Mouse (Mus musculus): Measurements from ENCODE around the gene Dppa1. TPM values are rescaled to one million over a fixed set of nuclear protein-coding genes. Genes with fewer than 3 reads are reported as not detected.

Dppa1 gene
- total and polyA plus RNA-seq, 3 experiments, result not detected

DNA sequence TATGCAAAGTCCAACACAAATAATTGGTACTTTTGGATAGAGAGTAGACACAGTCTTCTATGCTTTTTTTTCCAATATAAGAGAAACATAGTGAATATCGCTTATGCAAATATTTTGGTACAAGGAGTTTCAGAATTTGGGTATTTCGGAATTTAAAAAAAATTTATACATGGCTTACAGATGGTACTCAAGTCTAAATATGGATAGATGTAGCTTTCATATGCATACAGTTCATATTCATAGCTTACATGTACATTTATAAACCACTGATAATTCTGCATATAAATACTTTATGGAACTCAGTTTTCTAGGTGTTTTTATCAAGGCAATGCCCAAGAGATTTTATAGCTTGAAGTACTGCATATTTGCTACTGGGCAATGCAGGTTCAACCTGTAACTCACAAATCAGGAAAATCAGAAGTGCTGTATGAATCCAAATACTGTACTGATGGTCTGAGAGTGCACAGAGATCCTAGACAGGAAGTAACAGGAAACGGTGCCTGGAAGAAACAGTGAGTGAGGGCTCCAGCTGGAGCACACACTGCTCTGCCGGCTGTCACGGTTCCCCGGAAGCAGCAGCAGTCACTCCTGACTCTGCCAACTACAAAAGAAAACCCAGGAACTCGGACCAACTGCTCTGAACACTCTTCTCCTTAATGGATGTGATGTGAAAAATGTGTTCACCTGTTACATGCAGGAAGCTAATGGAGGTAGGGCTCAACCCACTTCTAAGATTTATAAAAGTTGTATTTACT lies 8.5 kb downstream of the Dppa1 start:
- no peaks in the 10 kb centered on the region for H3K9me3 ChIP-seq (replicated peaks; ENCODE audit: insufficient read depth, low read length)
- no peak for TF ChIP-seq TBP (IDR thresholded peaks at IDR 0.05; ENCODE audit: low read depth, low read length)
- TF ChIP-seq NELFE (IDR thresholded peaks at IDR 0.05; ENCODE audit: low read depth, low read length), result no peak

DNA sequence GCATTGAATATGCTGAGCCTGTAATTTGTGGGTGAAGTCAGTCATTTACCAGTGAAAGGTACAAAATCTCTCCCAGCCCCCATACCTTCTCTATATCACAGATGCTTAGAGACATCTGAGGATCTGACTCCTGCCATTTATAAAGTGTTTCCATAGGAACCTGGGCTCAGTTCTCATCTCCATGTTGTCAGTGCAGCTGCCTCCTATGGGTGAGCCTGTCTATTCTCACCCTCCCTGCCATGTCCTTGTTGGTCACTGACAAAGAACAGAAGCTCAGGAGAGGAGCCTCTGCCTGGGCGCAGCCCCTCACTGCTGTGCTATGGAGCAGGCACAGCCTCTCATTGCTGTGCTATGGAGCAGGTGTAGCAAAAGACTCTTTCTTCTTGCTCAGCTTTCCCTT lies 9.1 kb downstream of the Dppa1 start:
- Histone ChIP-seq H3K27ac (ENCODE audit: control insufficient read depth, low read depth, low read length) (no peak overlapping the region), H3K9me3 (replicated peaks; ENCODE audit: insufficient read depth, low read length) (no peaks in the 10 kb centered on the region), H3K36me3 (ENCODE audit: control insufficient read depth in 1 of 2, insufficient read depth in 2 of 2, low read length in 2 of 2) (no peaks in the 10 kb centered on the region), H3K4me1 (ENCODE audit: control insufficient read depth in 1 of 2, insufficient read depth in 2 of 2, low read length in 2 of 2) (no peaks in the 10 kb centered on the region), H3K9ac (ENCODE audit: control insufficient read depth, low read depth, low read length, poor library complexity, severe bottlenecking) (no peak overlapping the region), H3K27me3 (ENCODE audit: control insufficient read depth in 1 of 2, insufficient read depth in 2 of 2, low read length in 2 of 2) (no peaks in the 10 kb centered on the region), H3K79me2 (ENCODE audit: control insufficient read depth, insufficient read depth, low read length, poor library complexity) (no peaks in the 10 kb centered on the region), H3K4me3 (ENCODE audit: control insufficient read depth in 1 of 2, insufficient read depth in 1 of 2, low read depth in 2 of 2, low read length in 2 of 2) (no peak overlapping the region)
- TF ChIP-seq MAFK (IDR thresholded peaks at IDR 0.05; ENCODE audit: borderline replicate concordance, low read depth, low read length), result no peak
- TF ChIP-seq MYC (IDR thresholded peaks at IDR 0.05; ENCODE audit: low read depth, low read length), result no peak
- no peak for TF ChIP-seq CTCF (IDR thresholded peaks at IDR 0.05 in 2 of 3, conservative IDR thresholded peaks at IDR 0.05 in 1 of 3; ENCODE audit: control insufficient read depth in 1 of 3, insufficient read depth in 1 of 3, low read depth in 2 of 3, low read length in 3 of 3, poor library complexity in 1 of 3, severe bottlenecking in 1 of 3)
- no peak for TF ChIP-seq TBP (IDR thresholded peaks at IDR 0.05; ENCODE audit: low read depth, low read length)
- TF ChIP-seq MXI1 (IDR thresholded peaks at IDR 0.05; ENCODE audit: low read depth, low read length), result no peak
- TF ChIP-seq SIN3A (IDR thresholded peaks at IDR 0.05; ENCODE audit: low read length), result no peak
- no peak for TF ChIP-seq RAD21 (IDR thresholded peaks at IDR 0.05; ENCODE audit: low read depth, low read length)
- no peak for TF ChIP-seq TCF12 (IDR thresholded peaks at IDR 0.05; ENCODE audit: low read depth, low read length)
- no peak for TF ChIP-seq POLR2AphosphoS5 (IDR thresholded peaks at IDR 0.05; ENCODE audit: borderline replicate concordance, low read depth, low read length)
- no peak for TF ChIP-seq RCOR1 (IDR thresholded peaks at IDR 0.05; ENCODE audit: low read depth, low read length)
- no peak for TF ChIP-seq E2F4 (IDR thresholded peaks at IDR 0.05; ENCODE audit: borderline replicate concordance, low read depth, low read length)
- TF ChIP-seq NRF1 (IDR thresholded peaks at IDR 0.05; ENCODE audit: insufficient read depth, low read depth, low read length, poor library complexity, severe bottlenecking), result no peak
- no peak for TF ChIP-seq ZMIZ1 (IDR thresholded peaks at IDR 0.05; ENCODE audit: low read depth, low read length)
- TF ChIP-seq ELF1 (IDR thresholded peaks at IDR 0.05; ENCODE audit: low read depth, low read length), result no peak
- no peak for TF ChIP-seq UBTF (IDR thresholded peaks at IDR 0.05; ENCODE audit: borderline replicate concordance, insufficient read depth, low read depth, low read length)
- TF ChIP-seq SMC3 (IDR thresholded peaks at IDR 0.05; ENCODE audit: low read depth, low read length), result no peak
- TF ChIP-seq MAX (IDR thresholded peaks at IDR 0.05; ENCODE audit: low read length), result no peak
- no peak for TF ChIP-seq MAZ (IDR thresholded peaks at IDR 0.05; ENCODE audit: low read depth, low read length)
- no peak for TF ChIP-seq GATA1 (IDR thresholded peaks at IDR 0.05; ENCODE audit: low read depth, low read length)
- TF ChIP-seq JUND (IDR thresholded peaks at IDR 0.05; ENCODE audit: low read depth, low read length), result no peak
- DNase-seq (ENCODE audit: low read depth, low spot score), result no peak

More for the DNA sequence above, 8.5 kb downstream of the Dppa1 start:
- Histone ChIP-seq H3K9ac (ENCODE audit: control insufficient read depth, low read depth, low read length, poor library complexity, severe bottlenecking) (no peak overlapping the region), H3K36me3 (ENCODE audit: control insufficient read depth in 1 of 2, insufficient read depth in 2 of 2, low read length in 2 of 2) (no peaks in the 10 kb centered on the region), H3K27me3 (ENCODE audit: control insufficient read depth in 1 of 2, insufficient read depth in 2 of 2, low read length in 2 of 2) (no peaks in the 10 kb centered on the region), H3K4me1 (ENCODE audit: control insufficient read depth in 1 of 2, insufficient read depth in 2 of 2, low read length in 2 of 2) (no peaks in the 10 kb centered on the region), H3K79me2 (ENCODE audit: control insufficient read depth, insufficient read depth, low read length, poor library complexity) (no peaks in the 10 kb centered on the region), H3K27ac (ENCODE audit: control insufficient read depth, low read depth, low read length) (no peak overlapping the region), H3K4me3 (ENCODE audit: control insufficient read depth in 1 of 2, insufficient read depth in 1 of 2, low read depth in 2 of 2, low read length in 2 of 2) (no peak overlapping the region)
- no peak for DNase-seq (ENCODE audit: low read depth, low spot score)

Measured in MEL (cell line).